Mouse (Mus musculus) spleen, adult 2 months (tissue): ENCODE data around the gene Trpv6.

Experiments used
- CTCF ChIP-seq: fragments of 200-500 bp; IDR thresholded peaks from 2 replicates; pipeline ENCODE4 v1.5.1; 2011; ENCODE audit warnings: mild to moderate bottlenecking, inconsistent platforms; ENCODE audit not compliant: insufficient read depth, insufficient read length, insufficient replicate concordance; ENCODE audit errors: extremely low read depth
- POLR2A ChIP-seq: fragments of 200-500 bp; IDR thresholded peaks from 2 replicates; pipeline ENCODE4 v1.6.1; 2011; ENCODE audit warnings: low read depth, low read length, inconsistent platforms

GRCm38 (mm10) chr6:41676530-41676929 lies 40.3 kb upstream of the Trpv6 start:
- TF ChIP-seq CTCF (no peak), POLR2A (no peak)
